Mouse (Mus musculus) limb, embryonic 11.5 days (tissue): Measurements from ENCODE around the gene Smox. TPM values are rescaled to one million over a fixed set of nuclear protein-coding genes. Genes with fewer than 3 reads are reported as not detected.

Source experiments
- ATAC-seq: fragments of 200-750 bp; cut with Nextera tagmentation; 2 replicates; pipeline ENCODE4 v1.8.0; 2017; ENCODE audit warnings: low read depth; ENCODE audit not compliant: insufficient number of reproducible peaks, low FRiP score, low TSS enrichment
- DNase-seq: peaks from one replicate; pipeline ENCODE4 v3.0.0-alpha.2; 2015; ENCODE audit warnings: low spot score
- H3K27ac ChIP-seq: fragments of 300-500 bp; sonication (generic); replicated peaks from 2 replicates; pipeline ENCODE4 v1.5.1; 2014; ENCODE audit warnings: low read depth, mild to moderate bottlenecking, low read length
- H3K27me3 ChIP-seq: fragments of 300-500 bp; sonication (generic); 2 replicates; pipeline ENCODE4 v1.6.1; 2014; ENCODE audit warnings: mild to moderate bottlenecking, low read length, mixed read lengths; ENCODE audit not compliant: control insufficient read depth, insufficient read depth
- H3K36me3 ChIP-seq: fragments of 300-500 bp; sonication (generic); 2 replicates; pipeline ENCODE4 v1.6.1; 2014; ENCODE audit warnings: mild to moderate bottlenecking, low read length, moderate library complexity, mixed read lengths; ENCODE audit not compliant: control insufficient read depth, insufficient read depth
- H3K4me1 ChIP-seq: fragments of 300-500 bp; sonication (generic); 2 replicates; pipeline ENCODE4 v1.6.1; 2014; ENCODE audit warnings: low read length, mixed read lengths; ENCODE audit not compliant: control insufficient read depth, insufficient read depth
- H3K4me2 ChIP-seq: fragments of 300-500 bp; sonication (generic); 2 replicates; pipeline ENCODE4 v1.6.1; 2014; ENCODE audit warnings: low read depth, mild to moderate bottlenecking, moderate library complexity; ENCODE audit not compliant: severe bottlenecking
- H3K4me3 ChIP-seq: fragments of 300-500 bp; sonication (generic); 2 replicates; pipeline ENCODE4 v1.5.1; 2014; ENCODE audit warnings: low read depth, low read length
- H3K9ac ChIP-seq: fragments of 300-500 bp; sonication (generic); 2 replicates; pipeline ENCODE4 v1.6.1; 2014; ENCODE audit warnings: mild to moderate bottlenecking, low read length
- H3K9me3 ChIP-seq: fragments of 300-500 bp; sonication (generic); 2 replicates; pipeline ENCODE4 v1.6.1; 2016; ENCODE audit warnings: low read length; ENCODE audit not compliant: control insufficient read depth
- WGBS: fragments of 180-500 bp; shearing (Covaris S2); extraction: QIAGEN DNeasy Blood & Tissue Kit; methylation state at CpG from one replicate; pipeline ENCODE4 v1.1.7; 2014; 5-methylcytosine and 5-hydroxymethylcytosine counted together
- polyA plus RNA-seq: library from polyadenylated mRNA; unstranded; fragments of >200 nt; fragmentation: Nextera tagmentation; extraction: Ambion mirVana; gene quantifications from 2 replicates; pipeline ENCODE4 v1.2.1, GENCODE M21; 2014

Gene Smox
- polyA plus RNA-seq, 1 experiment from 2014 or later = 57.4 TPM

DNA sequence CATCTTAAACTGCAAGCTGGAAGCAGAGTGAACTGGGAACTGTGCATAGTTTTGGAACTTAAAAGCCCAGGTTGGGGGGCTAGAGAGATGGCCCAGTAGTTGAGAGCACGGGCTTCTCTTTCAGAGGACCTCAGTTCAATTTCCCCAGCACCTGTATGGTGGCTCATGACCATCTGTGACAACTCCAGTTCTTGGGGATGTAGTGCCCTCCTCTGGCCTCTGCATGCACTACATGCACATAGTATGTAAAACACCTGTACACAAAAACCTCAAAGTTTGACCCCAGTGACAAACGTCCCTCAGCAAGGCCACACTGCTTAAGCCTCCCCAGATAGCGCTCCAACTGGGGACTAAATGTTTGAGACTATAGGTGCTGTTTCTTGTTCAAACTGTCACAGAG lies 35.8 kb downstream of the Smox start:
- H3K27me3 ChIP-seq = no peaks in the 10 kb centered on the region
- H3K36me3 ChIP-seq = 0 out of 2 replicates have a peak, but pooled peaks cover under 1% of the 10 kb centered on the region
- 43% methylated on average over 3 of the region's 3 CpGs for WGBS
- H3K4me1 ChIP-seq = no peaks in the 10 kb centered on the region
- no peaks in the 10 kb centered on the region for H3K9me3 ChIP-seq
- H3K4me2 ChIP-seq = no peak overlapping the region
- no peak overlapping the region for H3K27ac ChIP-seq
- no peak for ATAC-seq
- H3K4me3 ChIP-seq = no peak overlapping the region
- no peak overlapping the region for H3K9ac ChIP-seq
- peak; percentile 69 for DNase-seq

DNA sequence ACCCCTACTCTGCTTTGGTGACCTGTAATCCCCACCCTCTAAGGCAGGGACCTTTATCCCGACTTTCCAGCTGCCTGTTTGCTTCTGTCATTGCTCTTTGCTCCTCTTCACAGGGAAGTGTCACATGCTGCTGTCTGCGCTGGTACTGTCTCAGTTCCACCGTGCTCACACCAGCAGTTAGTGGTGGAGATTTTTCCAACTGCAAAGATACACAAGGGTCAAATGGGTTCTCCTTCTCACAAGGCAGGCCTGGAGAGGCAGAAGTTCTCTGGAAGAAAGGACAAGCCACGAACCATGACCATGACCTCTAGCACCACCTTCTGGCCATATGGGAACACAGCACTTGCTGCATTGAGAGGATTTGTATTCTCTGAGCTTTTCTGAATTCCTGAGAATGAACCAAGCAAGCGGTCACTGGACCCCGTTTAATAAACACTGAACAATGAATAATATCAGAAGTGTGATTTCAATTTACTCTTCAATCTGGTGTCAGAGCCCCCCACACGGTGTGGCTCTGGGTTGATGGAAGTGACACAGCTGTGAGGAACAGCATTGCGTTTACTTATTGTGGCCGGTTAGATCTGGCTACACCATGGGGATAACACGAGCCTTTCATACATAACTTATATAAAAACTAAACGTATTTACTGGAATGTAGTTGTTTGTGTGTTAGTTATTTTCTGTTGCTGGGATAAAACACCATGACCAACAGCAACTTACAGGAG lies 38.8 kb downstream of the Smox start:
- no peak for ATAC-seq
- no peaks in the 10 kb centered on the region for H3K4me1 ChIP-seq
- WGBS = 44% methylated on average over 11 of the region's 11 CpGs
- H3K4me2 ChIP-seq = no peak overlapping the region
- H3K36me3 ChIP-seq = no peaks in the 10 kb centered on the region
- H3K9me3 ChIP-seq = no peaks in the 10 kb centered on the region
- no peak overlapping the region for H3K4me3 ChIP-seq
- H3K9ac ChIP-seq = no peak overlapping the region
- DNase-seq = peak; percentile 83
- no peaks in the 10 kb centered on the region for H3K27me3 ChIP-seq
- no peak overlapping the region for H3K27ac ChIP-seq

DNA sequence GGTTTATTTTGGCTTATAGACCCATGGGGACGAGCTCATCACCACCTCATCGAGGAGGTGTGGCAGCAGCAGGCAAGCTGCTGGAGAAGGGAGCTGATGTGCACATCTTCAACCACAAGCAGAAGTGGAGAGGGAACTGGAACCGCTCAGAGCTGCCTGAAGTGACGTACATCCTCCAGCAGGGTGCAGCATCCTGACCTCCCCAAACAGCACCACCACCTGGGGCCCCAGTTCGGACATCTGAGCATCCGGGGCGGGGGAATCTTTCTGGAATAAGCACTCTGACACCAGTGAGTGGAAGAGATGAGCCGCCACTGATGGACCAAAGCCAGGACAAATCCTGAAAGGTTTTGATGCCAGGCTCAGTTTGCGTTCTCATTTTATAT lies 39.3 kb downstream of the Smox start:
- no peaks in the 10 kb centered on the region for H3K36me3 ChIP-seq
- H3K9me3 ChIP-seq = no peaks in the 10 kb centered on the region
- ATAC-seq (no peak), DNase-seq (peak; percentile 54)
- H3K27ac ChIP-seq = no peak overlapping the region
- H3K9ac ChIP-seq = no peak overlapping the region
- 25% methylated on average over 9 of the region's 9 CpGs for WGBS
- no peak overlapping the region for H3K4me3 ChIP-seq
- no peaks in the 10 kb centered on the region for H3K27me3 ChIP-seq
- no peaks in the 10 kb centered on the region for H3K4me1 ChIP-seq
- no peak overlapping the region for H3K4me2 ChIP-seq

DNA sequence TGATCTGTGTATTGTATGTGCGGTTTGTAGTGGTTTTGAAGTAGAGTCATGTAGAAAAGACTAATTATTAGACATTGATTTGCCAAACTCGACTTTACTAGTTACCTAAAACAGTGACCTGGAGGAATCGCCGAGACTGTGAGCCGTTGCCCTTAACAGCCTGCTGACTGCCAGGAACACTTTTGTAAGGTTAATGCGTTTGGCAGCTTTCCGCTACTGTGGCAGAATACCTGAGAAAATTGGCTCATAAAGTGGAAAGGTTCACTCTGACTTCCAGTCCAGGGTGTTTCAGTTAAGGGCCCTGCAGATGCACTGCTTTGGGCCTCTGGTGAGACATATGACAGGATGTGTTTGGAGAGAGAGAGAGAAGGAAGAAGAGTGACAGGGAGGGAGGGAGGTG lies 40.0 kb downstream of the Smox start:
- Histone ChIP-seq H3K4me1 (no peaks in the 10 kb centered on the region), H3K27me3 (no peaks in the 10 kb centered on the region), H3K9ac (no peak overlapping the region), H3K4me2 (no peak overlapping the region), H3K9me3 (no peaks in the 10 kb centered on the region), H3K36me3 (no peaks in the 10 kb centered on the region), H3K4me3 (no peak overlapping the region), H3K27ac (no peak overlapping the region)
- DNase-seq = no peak
- ATAC-seq = no peak
- WGBS = 82% methylated on average over 7 of the region's 7 CpGs

DNA sequence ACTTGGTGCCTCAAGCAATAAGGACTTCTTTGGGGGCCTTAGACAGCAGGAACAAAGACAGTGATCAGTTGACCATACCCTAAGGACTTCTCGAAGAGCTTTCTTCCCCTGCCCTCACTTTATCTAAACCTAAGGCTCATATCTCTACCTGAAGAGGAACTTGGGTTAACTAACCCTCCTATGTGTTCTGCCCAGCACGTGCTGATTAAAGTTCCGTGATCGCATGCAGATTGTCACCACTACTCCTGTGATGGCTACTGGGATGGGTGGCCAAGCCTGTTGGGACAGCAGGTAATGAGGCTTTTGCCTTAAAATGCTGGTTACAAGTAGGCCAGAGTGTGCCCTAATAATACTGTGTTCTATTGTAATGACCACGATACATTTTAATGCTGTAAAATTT lies 43.9 kb downstream of the Smox start:
- no peak overlapping the region for H3K27ac ChIP-seq
- no peak overlapping the region for H3K4me2 ChIP-seq
- no peak for ATAC-seq
- 89% methylated on average over 5 of the region's 5 CpGs for WGBS
- no peaks in the 10 kb centered on the region for H3K9me3 ChIP-seq
- H3K27me3 ChIP-seq = no peaks in the 10 kb centered on the region
- no peak overlapping the region for H3K9ac ChIP-seq
- no peaks in the 10 kb centered on the region for H3K36me3 ChIP-seq
- DNase-seq = no peak
- H3K4me1 ChIP-seq = no peaks in the 10 kb centered on the region
- no peak overlapping the region for H3K4me3 ChIP-seq

DNA sequence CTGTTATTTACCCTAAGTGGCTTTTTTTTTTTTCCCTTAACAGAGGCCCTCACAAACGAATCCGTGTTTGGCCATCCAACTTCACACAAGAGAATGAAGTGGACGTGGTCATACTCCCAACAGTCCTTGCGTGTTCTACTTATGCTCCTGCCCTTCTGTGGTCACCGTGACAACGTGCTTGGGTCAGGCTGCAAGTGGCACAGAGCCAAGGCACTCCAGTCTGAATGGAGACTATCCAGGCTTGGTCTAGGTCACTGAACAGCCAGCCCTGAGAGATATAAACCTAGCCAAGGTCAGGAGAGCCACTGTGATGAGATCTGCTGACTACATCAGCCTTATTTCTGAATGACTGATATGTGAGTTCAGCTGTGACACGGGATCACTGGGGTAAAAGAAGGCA lies 47.0 kb downstream of the Smox start:
- no peaks in the 10 kb centered on the region for H3K36me3 ChIP-seq
- ATAC-seq (no peak), DNase-seq (no peak)
- H3K4me3 ChIP-seq = no peak overlapping the region
- H3K4me2 ChIP-seq = no peak overlapping the region
- H3K27me3 ChIP-seq = no peaks in the 10 kb centered on the region
- H3K9ac ChIP-seq = no peak overlapping the region
- no peak overlapping the region for H3K27ac ChIP-seq
- H3K9me3 ChIP-seq = no peaks in the 10 kb centered on the region
- H3K4me1 ChIP-seq = no peaks in the 10 kb centered on the region
- WGBS = 81% methylated on average over 7 of the region's 7 CpGs

DNA sequence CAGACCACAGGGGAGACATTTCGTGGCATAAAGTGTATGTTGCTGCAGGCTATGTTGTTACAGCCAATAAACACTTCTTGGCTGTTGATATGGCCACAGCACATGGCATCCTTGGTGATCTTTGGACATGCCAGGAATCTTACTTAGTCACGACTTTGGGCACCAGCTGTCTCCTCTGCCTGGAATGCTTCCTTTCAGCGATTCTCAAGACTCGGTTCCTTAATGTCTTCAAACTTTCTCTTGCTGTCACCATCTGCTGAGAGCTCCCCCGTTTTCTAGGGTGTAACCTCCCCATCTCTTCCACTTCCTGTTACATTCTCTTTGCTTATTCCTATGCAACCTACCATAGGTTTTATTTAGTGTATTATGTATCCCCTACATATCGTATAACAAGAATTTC lies 48.5 kb downstream of the Smox start:
- no peak for ATAC-seq
- WGBS = 89% methylated on average over 6 of the region's 6 CpGs

DNA sequence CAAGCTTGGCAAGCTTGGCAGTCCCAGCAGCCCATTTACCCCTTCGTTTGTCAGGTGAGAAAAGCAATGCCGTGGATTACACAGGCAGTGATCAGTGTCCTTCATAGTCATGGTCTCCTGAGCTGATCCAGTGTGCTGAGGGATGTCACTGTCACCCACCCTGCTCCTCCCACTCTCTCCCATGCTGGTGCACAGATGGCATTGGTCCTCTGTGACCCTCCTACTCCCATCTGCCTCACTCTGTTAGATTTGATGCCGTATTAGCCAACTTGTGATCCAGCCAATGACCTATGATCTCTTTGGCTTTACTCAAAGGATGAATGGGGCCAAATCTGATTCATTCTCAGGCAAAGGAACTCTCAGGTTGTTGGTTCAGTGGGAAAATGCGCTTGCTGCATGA lies 50.4 kb downstream of the Smox start:
- Histone ChIP-seq H3K9me3 (no peaks in the 10 kb centered on the region), H3K27me3 (peaks cover 11% of the 10 kb centered on the region), H3K9ac (no peak overlapping the region), H3K4me3 (no peak overlapping the region), H3K36me3 (no peaks in the 10 kb centered on the region), H3K27ac (no peak overlapping the region), H3K4me2 (no peak overlapping the region), H3K4me1 (peaks cover under 1% of the 10 kb centered on the region; the same call in 1 of the 2 replicates)
- ATAC-seq (no peak), DNase-seq (no peak)
- WGBS = 85% methylated on average over 4 of the region's 4 CpGs

More for the DNA sequence above, 48.5 kb downstream of the Smox start:
- Histone ChIP-seq H3K4me3 (no peak overlapping the region), H3K36me3 (no peaks in the 10 kb centered on the region), H3K4me1 (no peaks in the 10 kb centered on the region), H3K9ac (no peak overlapping the region), H3K27me3 (no peaks in the 10 kb centered on the region), H3K4me2 (no peak overlapping the region), H3K9me3 (no peaks in the 10 kb centered on the region), H3K27ac (no peak overlapping the region)
- DNase-seq = no peak

DNA sequence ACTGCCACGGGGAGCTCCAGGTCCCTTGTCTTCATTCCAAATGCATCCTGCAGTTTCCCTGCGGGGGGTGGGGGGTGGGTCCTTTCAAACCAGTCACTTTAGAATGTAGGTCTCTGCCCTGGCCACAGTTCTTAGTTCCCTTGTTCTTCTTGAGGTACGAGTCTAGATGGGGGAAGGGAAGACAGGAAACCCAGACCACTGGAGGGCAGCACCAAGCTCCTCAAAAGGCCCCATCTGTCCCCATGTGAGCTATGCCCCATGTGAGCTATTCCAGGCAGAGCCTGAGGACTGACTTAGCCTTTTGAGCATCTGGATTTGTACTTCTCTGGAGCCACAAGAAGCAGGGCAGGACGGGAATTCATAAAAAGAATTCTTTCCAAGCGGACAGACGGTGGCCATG lies 51.2 kb downstream of the Smox start:
- Histone ChIP-seq H3K9ac (no peak overlapping the region), H3K4me2 (no peak overlapping the region), H3K9me3 (no peaks in the 10 kb centered on the region), H3K4me3 (no peak overlapping the region), H3K4me1 (peaks cover 3% of the 10 kb centered on the region; the same call in 1 of the 2 replicates), H3K27me3 (peaks cover 20% of the 10 kb centered on the region), H3K27ac (no peak overlapping the region), H3K36me3 (no peaks in the 10 kb centered on the region)
- no peak for DNase-seq
- WGBS = 24% methylated on average over 6 of the region's 6 CpGs
- ATAC-seq = no peak
